Mouse (Mus musculus) erythroblast, embryonic 14.5 days (primary cell): ENCODE data around the gene Kcnc1.

ENCODE experiments used
- GATA1 ChIP-seq: IDR thresholded peaks from 2 replicates; pipeline ENCODE4 v1.6.1; 2012; ENCODE audit warnings: low read length, inconsistent platforms, mixed read lengths
- TAL1 ChIP-seq: IDR thresholded peaks from 3 replicates; pipeline ENCODE4 v1.6.1; 2012; ENCODE audit warnings: low read length, inconsistent platforms, mixed read lengths

DNA sequence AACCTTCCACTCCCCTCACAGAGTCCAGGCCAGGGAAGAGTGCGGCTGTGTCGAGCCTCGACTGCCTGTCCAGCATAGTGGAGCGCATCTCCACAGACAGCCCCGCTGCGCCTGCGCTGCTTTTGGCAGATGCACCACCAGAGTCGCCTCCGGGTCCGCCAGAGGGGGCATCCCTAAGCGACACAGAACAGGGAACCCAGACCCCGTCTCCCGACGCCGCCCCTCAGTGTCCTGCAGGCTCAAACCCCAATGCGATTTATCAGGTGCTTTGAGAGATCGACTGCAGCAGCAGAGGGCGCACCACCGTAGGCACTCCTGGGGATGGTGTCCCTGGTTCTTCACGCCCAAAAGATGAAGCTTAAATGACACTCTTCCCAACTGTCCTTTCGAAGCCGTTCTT, 18.2 kb upstream of the Kcnc1 start:
- TF ChIP-seq TAL1 = no peak
- TF ChIP-seq GATA1 = no peak
